Mouse (Mus musculus): ENCODE data around the gene Gpr27. TPM values are rescaled to one million over a fixed set of nuclear protein-coding genes. Genes with fewer than 3 reads are reported as not detected.

Gene Gpr27
- 1 to 10 TPM; 7.2 to 7.3 TPM for total RNA-seq (2021)
- long read RNA-seq, experiment 1, transcript Gpr27-201 (1 exons, 2,388 nt), result major isoform, 19 of 19 reads
- long read RNA-seq, experiment 1, partial matches to known transcripts, result 0 of 19 reads
- long read RNA-seq, experiment 1, other reads (novel, unspliced or antisense), result 0 of 19 reads
- long read RNA-seq, experiment 2, transcript Gpr27-201 (1 exons, 2,388 nt), result major isoform, 48 of 48 reads
- long read RNA-seq, experiment 2, partial matches to known transcripts, result 0 of 48 reads
- long read RNA-seq, experiment 2, other reads (novel, unspliced or antisense), result 0 of 48 reads

GRCm38 (mm10) chr6:99692206-99692915 is at the start of gene Gpr27:
TSS of gene Gpr27 (plus strand) at chr6:99692679.
- peak in 1 of 2 experiments; percentile 8 for DNase-seq (ENCODE audit: low spot score in 2 of 2)

GRCm38 (mm10) chr6:99643439-99644199 is 48.9 kb upstream of the Gpr27 start:
- DNase-seq (ENCODE audit: low spot score in 2 of 2), result peak in 1 of 2 experiments; percentile 35

- DNase-seq (ENCODE audit: low spot score in 2 of 2), result no peak
These were observed 48.1 kb upstream of the Gpr27 start for GRCm38 (mm10) chr6:99644386-99644785.

- no peak for DNase-seq (ENCODE audit: low spot score in 2 of 2)
These were observed 47.6 kb upstream of the Gpr27 start for GRCm38 (mm10) chr6:99644876-99645275.

- DNase-seq (ENCODE audit: low spot score in 2 of 2), result no peak
These were observed 46.1 kb upstream of the Gpr27 start for GRCm38 (mm10) chr6:99646344-99646743.

GRCm38 (mm10) chr6:99649307-99649706 is 43.2 kb upstream of the Gpr27 start:
- DNase-seq (ENCODE audit: low spot score in 2 of 2), result no peak

GRCm38 (mm10) chr6:99652341-99652740 is 40.1 kb upstream of the Gpr27 start:
- DNase-seq (ENCODE audit: low spot score in 2 of 2), result no peak

GRCm38 (mm10) chr6:99654343-99654742 is 38.1 kb upstream of the Gpr27 start:
- no peak for DNase-seq (ENCODE audit: low spot score in 2 of 2)

- no peak for DNase-seq (ENCODE audit: low spot score in 2 of 2)
These were observed 37.0 kb upstream of the Gpr27 start for GRCm38 (mm10) chr6:99655488-99655887.

GRCm38 (mm10) chr6:99656088-99656487 is 36.4 kb upstream of the Gpr27 start:
- DNase-seq (ENCODE audit: low spot score in 2 of 2), result no peak

GRCm38 (mm10) chr6:99658586-99658985 is 33.9 kb upstream of the Gpr27 start:
- no peak for DNase-seq (ENCODE audit: low spot score in 2 of 2)

- DNase-seq (ENCODE audit: low spot score in 2 of 2), result no peak
These were observed 32.0 kb upstream of the Gpr27 start for GRCm38 (mm10) chr6:99660443-99660842.

GRCm38 (mm10) chr6:99663232-99663631 is 29.2 kb upstream of the Gpr27 start:
- DNase-seq (ENCODE audit: low spot score in 2 of 2), result no peak

- no peak for DNase-seq (ENCODE audit: low spot score in 2 of 2)
These were observed 26.8 kb upstream of the Gpr27 start for GRCm38 (mm10) chr6:99665457-99666317.

GRCm38 (mm10) chr6:99666318-99667171 is 25.9 kb upstream of the Gpr27 start, which contains the start of the genes Eif4e3 and Gm20696:
TSS of gene Eif4e3 (minus strand) at chr6:99666771.
TSS of gene Gm20696 (minus strand) at chr6:99666797.
- DNase-seq (ENCODE audit: low spot score in 2 of 2), result peak; percentile 19 to 38

GRCm38 (mm10) chr6:99667290-99667689 is 25.2 kb upstream of the Gpr27 start:
- DNase-seq (ENCODE audit: low spot score in 2 of 2), result no peak

GRCm38 (mm10) chr6:99669481-99670325 is 22.8 kb upstream of the Gpr27 start:
- no peak for DNase-seq (ENCODE audit: low spot score in 2 of 2)

- DNase-seq (ENCODE audit: low spot score in 2 of 2), result no peak
These were observed 21.9 kb upstream of the Gpr27 start for GRCm38 (mm10) chr6:99670481-99671119.

Measured in adrenal gland, postnatal 4 days (tissue).